Mouse (Mus musculus): ENCODE measurements around the gene Gng8.

DNA sequence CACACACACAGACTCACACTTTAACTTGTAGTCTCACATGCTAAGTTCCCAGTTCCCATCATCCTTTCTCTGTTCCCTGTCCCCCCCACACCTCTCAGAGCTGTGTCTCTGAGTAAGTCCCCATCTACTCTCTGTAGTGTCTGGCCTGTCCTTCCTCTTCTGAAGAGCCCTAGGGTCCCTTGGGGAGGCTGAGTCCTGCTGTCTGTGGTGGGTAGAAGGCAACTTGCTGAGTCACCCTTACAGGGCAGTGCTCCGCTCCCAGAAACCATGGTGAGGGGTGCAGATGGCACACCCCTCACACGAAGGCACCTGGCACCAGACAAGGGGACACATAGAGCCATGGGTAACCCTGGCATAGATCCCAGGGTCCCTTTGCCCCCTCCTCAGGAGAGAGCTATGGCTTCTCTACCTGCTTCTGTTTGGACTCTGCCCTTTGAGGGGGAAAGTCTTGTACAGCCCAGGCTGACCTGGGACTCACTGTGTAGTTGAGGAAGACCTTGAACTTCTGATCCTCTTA, 11.9 kb downstream of the Gng8 start:
- TF ChIP-seq POLR2A (IDR thresholded peaks at IDR 0.05; ENCODE audit: borderline replicate concordance, extremely low read depth, low read depth, low read length): no peak
- TF ChIP-seq CTCF (IDR thresholded peaks at IDR 0.05; ENCODE audit: insufficient read depth, low read length): no peak
